Mouse (Mus musculus) small intestine, adult 2 months (tissue): ENCODE measurements around the gene Hnf1a. TPM values are rescaled to one million over a fixed set of nuclear protein-coding genes. Genes with fewer than 3 reads are reported as not detected.

Source experiments
- H3K27ac ChIP-seq: fragments of 200-500 bp; 2 replicates; pipeline ENCODE4 v1.5.1; 2012; ENCODE audit warnings: low read depth, low read length, control low read depth, inconsistent platforms; ENCODE audit not compliant: insufficient read depth
- H3K27me3 ChIP-seq: fragments of 200-500 bp; 2 replicates; pipeline ENCODE4 v1.6.1; 2012; ENCODE audit warnings: mild to moderate bottlenecking, moderate library complexity, low read length, inconsistent platforms; ENCODE audit not compliant: control insufficient read depth, insufficient read depth
- H3K36me3 ChIP-seq: fragments of 200-500 bp; 2 replicates; pipeline ENCODE4 v1.6.1; 2012; ENCODE audit warnings: mild to moderate bottlenecking, low read length, control low read depth, inconsistent platforms; ENCODE audit not compliant: control insufficient read depth, insufficient read depth
- H3K4me1 ChIP-seq: fragments of 200-500 bp; 2 replicates; pipeline ENCODE4 v1.6.1; 2012; ENCODE audit warnings: low read length, inconsistent platforms, mixed read lengths; ENCODE audit not compliant: control insufficient read depth, insufficient read depth, insufficient read length
- H3K4me3 ChIP-seq: fragments of 200-500 bp; 2 replicates; pipeline ENCODE4 v1.5.1; 2012; ENCODE audit warnings: low read depth, mild to moderate bottlenecking, control low read depth, inconsistent platforms, low read length, moderate library complexity
- CTCF ChIP-seq: fragments of 200-500 bp; IDR thresholded peaks from 2 replicates; pipeline ENCODE4 v1.5.1; 2012; ENCODE audit warnings: low read depth, mild to moderate bottlenecking, control low read depth, inconsistent platforms, low read length, moderate library complexity, mixed read lengths; ENCODE audit not compliant: insufficient replicate concordance, insufficient read length; ENCODE audit errors: extremely low read depth
- POLR2A ChIP-seq: fragments of 200-500 bp; IDR thresholded peaks from 2 replicates; pipeline ENCODE4 v1.6.1; 2012; ENCODE audit warnings: low read depth, mild to moderate bottlenecking, control low read depth, inconsistent platforms, low read length, moderate library complexity
- WGBS: fragments of 180-500 bp; shearing (Covaris S2); methylation state at CpG from one replicate; pipeline ENCODE4 v1.1.7; 2018; 5-methylcytosine and 5-hydroxymethylcytosine counted together
- polyA plus RNA-seq: library from polyadenylated mRNA; depleted of rRNA; stranded (reverse); fragments of >200 nt; gene quantifications from 2 replicates; pipeline ENCODE4 v1.2.3, GENCODE M21; 2012

Hnf1a gene
- polyA plus RNA-seq, 1 experiment = 46.9 TPM

- 0 out of 2 replicates have a peak, but pooled peaks cover 1% of the 10 kb centered on the region for H3K36me3 ChIP-seq
- no peaks in the 10 kb centered on the region for H3K27me3 ChIP-seq
- peak overlapping the region; percentile 75 for H3K4me3 ChIP-seq
- TF ChIP-seq POLR2A (no peak; the same call in 1 of the 2 replicates), CTCF (no peak)
- peaks cover 12% of the 10 kb centered on the region for H3K4me1 ChIP-seq
- WGBS = 20% methylated on average over 7 of the region's 7 CpGs
- peak overlapping the region; percentile 98 for H3K27ac ChIP-seq
These were observed 2.2 kb downstream of the Hnf1a start for GRCm38 (mm10) chr5:114968651-114969050.

GRCm38 (mm10) chr5:114967523-114968268, 3.2 kb downstream of the Hnf1a start:
- H3K27me3 ChIP-seq = no peaks in the 10 kb centered on the region
- 0 out of 2 replicates have a peak, but pooled peaks cover 1% of the 10 kb centered on the region for H3K36me3 ChIP-seq
- peak overlapping the region; percentile 48 for H3K4me3 ChIP-seq
- WGBS = 17% methylated on average over 14 of the region's 14 CpGs
- TF ChIP-seq POLR2A (0 out of 2 replicates have a peak, but pooled peaks have one; percentile 16), CTCF (no peak)
- H3K27ac ChIP-seq = peak overlapping the region; percentile 79
- peaks cover 12% of the 10 kb centered on the region for H3K4me1 ChIP-seq

DNA sequence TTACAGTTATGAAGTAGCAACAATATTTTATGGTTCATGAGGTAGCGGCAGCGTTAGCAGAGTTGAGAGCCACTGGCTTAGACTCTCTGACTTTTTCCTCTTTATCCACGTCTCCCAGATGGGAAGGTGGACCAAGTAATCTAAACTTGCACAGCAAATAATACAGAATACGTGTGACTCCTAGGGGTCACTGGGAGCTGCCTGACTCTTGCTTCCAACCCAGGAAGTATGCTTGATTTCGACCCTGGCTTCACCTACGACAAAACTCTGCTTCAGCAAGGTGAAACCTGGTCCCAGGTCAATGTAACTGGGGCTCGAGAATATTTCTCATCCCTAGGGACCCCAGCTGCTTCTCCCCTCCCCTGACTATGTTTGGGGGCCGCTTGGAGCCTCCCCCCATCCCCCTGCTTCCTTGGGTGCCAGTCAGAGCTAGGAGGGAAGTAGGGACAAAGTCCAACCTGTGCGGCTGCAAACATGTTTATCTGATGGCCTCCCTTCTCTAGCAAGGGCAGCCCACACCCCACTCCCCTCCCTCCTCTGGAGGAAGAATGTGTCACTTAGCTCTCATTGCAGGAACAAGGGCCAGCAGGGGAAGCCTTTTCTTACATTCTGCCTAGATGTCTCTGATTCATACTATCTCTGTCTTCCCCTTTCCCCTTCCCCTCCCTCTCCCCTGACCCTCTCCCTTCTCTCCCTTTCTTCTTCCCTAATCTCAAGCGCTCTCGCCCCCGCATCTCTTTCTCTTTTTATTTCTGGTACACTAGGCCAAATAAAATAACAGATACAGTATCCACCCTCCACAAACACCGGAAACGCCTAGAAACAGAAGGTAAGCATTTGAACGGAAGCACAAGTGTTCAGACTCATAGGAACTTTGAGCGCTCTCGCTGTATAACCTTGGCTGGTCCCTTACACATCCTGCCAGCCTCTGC, 5.7 kb downstream of the Hnf1a start:
- H3K36me3 ChIP-seq = 0 out of 2 replicates have a peak, but pooled peaks cover 1% of the 10 kb centered on the region
- H3K27me3 ChIP-seq = no peaks in the 10 kb centered on the region
- H3K27ac ChIP-seq = peak overlapping the region; percentile 98
- peak overlapping the region; percentile 47 for H3K4me3 ChIP-seq
- peaks cover 12% of the 10 kb centered on the region for H3K4me1 ChIP-seq
- TF ChIP-seq CTCF = no peak; the same call in 1 of the 2 replicates
- TF ChIP-seq POLR2A = peak; percentile 30; the same call in 1 of the 2 replicates
- 16% methylated on average over 17 of the region's 17 CpGs for WGBS

GRCm38 (mm10) chr5:114964315-114964966, 6.5 kb downstream of the Hnf1a start:
- WGBS = 16% methylated on average over 7 of the region's 7 CpGs
- Histone ChIP-seq H3K4me3 (no peak overlapping the region), H3K27me3 (no peaks in the 10 kb centered on the region), H3K36me3 (peaks cover 2% of the 10 kb centered on the region), H3K4me1 (peaks cover 12% of the 10 kb centered on the region), H3K27ac (peak overlapping the region; percentile 98)
- TF ChIP-seq POLR2A (no peak; the same call in 1 of the 2 replicates), CTCF (no peak)

DNA sequence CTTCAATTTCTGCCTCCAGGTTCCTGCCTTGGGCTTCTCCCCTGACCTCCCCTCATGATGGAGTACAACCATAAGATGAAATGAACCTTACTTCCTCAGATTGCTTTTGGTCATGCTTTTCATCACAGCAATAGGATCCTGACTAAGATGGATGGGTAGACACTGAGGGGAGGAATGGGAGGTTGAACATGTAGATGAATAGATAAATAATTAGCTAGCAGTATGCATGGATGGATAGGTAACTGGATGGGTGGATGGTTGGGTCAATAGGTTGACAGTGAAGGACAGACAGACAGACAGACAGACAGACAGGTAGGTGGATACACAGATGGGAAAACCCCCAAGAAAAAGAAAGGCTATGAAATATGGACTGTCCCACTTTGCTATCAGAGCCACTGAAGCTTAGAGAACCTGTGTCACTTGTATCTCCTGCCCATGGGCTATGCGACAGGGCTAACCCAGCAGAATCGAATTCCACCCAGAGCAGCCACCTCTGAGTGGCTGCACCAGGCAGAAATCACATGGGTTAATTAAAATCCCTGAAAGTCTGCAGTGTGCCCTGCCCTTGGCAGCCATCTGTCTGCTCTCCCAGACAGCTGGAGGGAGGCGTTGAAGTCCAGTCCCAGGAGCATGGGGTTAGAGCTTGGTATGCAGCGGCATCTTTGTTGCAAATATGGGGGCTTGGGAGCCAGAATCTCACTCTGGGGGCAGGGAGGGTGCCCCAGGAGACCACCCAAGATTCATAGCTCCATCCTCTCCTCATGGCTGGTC, 9.1 kb downstream of the Hnf1a start:
- peaks cover 17% of the 10 kb centered on the region for H3K36me3 ChIP-seq
- H3K27ac ChIP-seq = no peak overlapping the region
- no peaks in the 10 kb centered on the region for H3K27me3 ChIP-seq
- H3K4me1 ChIP-seq = peaks cover 6% of the 10 kb centered on the region; the same call in 1 of the 2 replicates
- WGBS = 61% methylated on average over 4 of the region's 4 CpGs
- TF ChIP-seq CTCF = no peak
- no peak for TF ChIP-seq POLR2A
- H3K4me3 ChIP-seq = no peak overlapping the region

- H3K4me3 ChIP-seq = no peak overlapping the region
- H3K36me3 ChIP-seq = peaks cover 38% of the 10 kb centered on the region
- H3K27ac ChIP-seq = no peak overlapping the region
- no peak for TF ChIP-seq POLR2A
- no peak for TF ChIP-seq CTCF
- H3K27me3 ChIP-seq = no peaks in the 10 kb centered on the region
- H3K4me1 ChIP-seq = no peaks in the 10 kb centered on the region
- WGBS = 92% methylated on average over 5 of the region's 5 CpGs
These were observed 12.8 kb downstream of the Hnf1a start for GRCm38 (mm10) chr5:114958069-114958468.
